In genomic region chr9:122837216-122837615, GRCm38 (mm10) we compare ENCODE assay signal across 11 mouse cellular contexts. TPM values are rescaled to one million over a fixed set of nuclear protein-coding genes. Genes with fewer than 3 reads are reported as not detected.
DNase-seq lines count a peak whose midpoint lies in the region; ATAC-seq and TF ChIP-seq lines count a peak whose summit lies in the region.
"Had no signal": no experiment of that assay in that cellular context is flagged by ENCODE, and none has a peak within 500 bp of the region (broad histone marks: within the 10 kb centered on the region; RNA-seq: fewer than 3 reads in every experiment).

No protein-coding gene starts in this region.

- WGBS in embryonic facial prominence, embryonic 14.5 days, result 69% methylated on average over 4 of the region's 4 CpGs
- 77% methylated on average over 4 of the region's 4 CpGs for WGBS in forebrain, embryonic 15.5 days
- WGBS in neural tube, embryonic 14.5 days, result 93% methylated on average over 4 of the region's 4 CpGs

- no peaks in the 10 kb centered on the region for H3K9me3 ChIP-seq in embryonic facial prominence, embryonic 14.5 days (ENCODE audit: control insufficient read depth, low read length)
- H3K9me3 ChIP-seq in forebrain, embryonic 15.5 days, result no peaks in the 10 kb centered on the region
- no peaks in the 10 kb centered on the region for H3K9me3 ChIP-seq in neural tube, embryonic 14.5 days (ENCODE audit: control insufficient read depth, low read length)
- H3K9me3 ChIP-seq: liver, embryonic 12.5 days had no signal

- ATAC-seq in embryonic facial prominence, embryonic 14.5 days (ENCODE audit: low read depth), result peak; percentile 9; the same call in 1 of the 2 replicates
- peak; percentile 51; the same call in 1 of the 2 replicates for ATAC-seq in forebrain, embryonic 15.5 days (replicated peaks)
- ATAC-seq in neural tube, embryonic 14.5 days (ENCODE audit: low read depth), result 0 out of 2 replicates have a peak, but pooled peaks have one; percentile 44
- ATAC-seq: liver, embryonic 12.5 days had no signal

- no peaks in the 10 kb centered on the region for H3K27me3 ChIP-seq in embryonic facial prominence, embryonic 14.5 days (replicated peaks; ENCODE audit: control insufficient read depth, insufficient read depth, low read length)
- H3K27me3 ChIP-seq in forebrain, embryonic 15.5 days, result no peaks in the 10 kb centered on the region
- H3K27me3 ChIP-seq in neural tube, embryonic 14.5 days (ENCODE audit: control insufficient read depth, insufficient read depth, low read length), result no peaks in the 10 kb centered on the region
- H3K27me3 ChIP-seq: liver, embryonic 12.5 days had no signal

- H3K4me3 ChIP-seq in layer of hippocampus, adult 2 months, result no peak overlapping the region
- no peak overlapping the region for H3K4me3 ChIP-seq in embryonic facial prominence, embryonic 14.5 days (ENCODE audit: low read depth, low read length)
- no peak overlapping the region for H3K4me3 ChIP-seq in forebrain, embryonic 15.5 days
- no peak overlapping the region for H3K4me3 ChIP-seq in neural tube, embryonic 14.5 days (ENCODE audit: low read depth, low read length)
- H3K4me3 ChIP-seq: liver, embryonic 12.5 days had no signal

- H3K27ac ChIP-seq in layer of hippocampus, adult 2 months, result peak overlapping the region; percentile 21; the same call in 1 of the 2 replicates
- peak overlapping the region; percentile 70 for H3K27ac ChIP-seq in embryonic facial prominence, embryonic 14.5 days (replicated peaks; ENCODE audit: low read depth, low read length)
- H3K27ac ChIP-seq in forebrain, embryonic 15.5 days (replicated peaks), result peak overlapping the region; percentile 57
- peak overlapping the region; percentile 71; the same call in 1 of the 2 replicates for H3K27ac ChIP-seq in neural tube, embryonic 14.5 days (ENCODE audit: low read depth, low read length)
- H3K27ac ChIP-seq: liver, embryonic 12.5 days had no signal

- no peak for DNase-seq in layer of hippocampus, adult 2 months (ENCODE audit: low spot score in 2 of 2)
- DNase-seq in layer of hippocampus, adult 18-20 months (ENCODE audit: low spot score in 2 of 2), result no peak
- no peak for DNase-seq in embryonic facial prominence, embryonic 14.5 days (ENCODE audit: low spot score)
- no peak for DNase-seq in urinary bladder, adult 2 months (ENCODE audit: low spot score)
- DNase-seq in gastrocnemius, postnatal 10 days, result no peak

- no peak overlapping the region for H3K9ac ChIP-seq in embryonic facial prominence, embryonic 14.5 days (ENCODE audit: low read depth, low read length)
- H3K9ac ChIP-seq in forebrain, embryonic 15.5 days (replicated peaks), result no peak overlapping the region
- no peak overlapping the region for H3K9ac ChIP-seq in neural tube, embryonic 14.5 days (replicated peaks; ENCODE audit: low read depth, low read length)
- H3K9ac ChIP-seq: liver, embryonic 12.5 days had no signal

- TF ChIP-seq CTCF in layer of hippocampus, adult 2 months (conservative IDR thresholded peaks at IDR 0.05), result no peak

- peaks cover 13% of the 10 kb centered on the region for H3K4me1 ChIP-seq in embryonic facial prominence, embryonic 14.5 days (ENCODE audit: control insufficient read depth, insufficient read depth, low read length)
- H3K4me1 ChIP-seq in forebrain, embryonic 15.5 days, result peaks cover 18% of the 10 kb centered on the region
- 0 out of 2 replicates have a peak, but pooled peaks cover 5% of the 10 kb centered on the region for H3K4me1 ChIP-seq in neural tube, embryonic 14.5 days (ENCODE audit: control insufficient read depth, insufficient read depth, low read length)
- H3K4me1 ChIP-seq: liver, embryonic 12.5 days had no signal

- H3K4me2 ChIP-seq in embryonic facial prominence, embryonic 14.5 days (ENCODE audit: low read depth, low read length), result no peak overlapping the region
- no peak overlapping the region for H3K4me2 ChIP-seq in forebrain, embryonic 15.5 days (replicated peaks)
- H3K4me2 ChIP-seq in neural tube, embryonic 14.5 days (ENCODE audit: low read depth, low read length), result no peak overlapping the region
- H3K4me2 ChIP-seq: liver, embryonic 12.5 days had no signal

- peaks cover 20% of the 10 kb centered on the region for H3K36me3 ChIP-seq in embryonic facial prominence, embryonic 14.5 days (ENCODE audit: control insufficient read depth, insufficient read depth, low read length)
- peaks cover 4% of the 10 kb centered on the region for H3K36me3 ChIP-seq in forebrain, embryonic 15.5 days
- peaks cover 8% of the 10 kb centered on the region; the same call in 1 of the 2 replicates for H3K36me3 ChIP-seq in neural tube, embryonic 14.5 days (ENCODE audit: control insufficient read depth, insufficient read depth, low read length)

RNA-seq across cellular contexts. Expression of gene Gm35549, which starts 6.6 kb away (rescaled TPM):
- not detected for total RNA-seq in layer of hippocampus, adult 2 months (2021)
- not detected for total RNA-seq in layer of hippocampus, adult 18-20 months (2021)
- polyA plus RNA-seq in embryonic facial prominence, embryonic 14.5 days (2014; fragmentation: Nextera tagmentation; extraction: Ambion mirVana), result 0.35 and 0.58 TPM in 2 replicates
- 0.45 and 0.50 TPM in 2 replicates for polyA plus RNA-seq in forebrain, embryonic 15.5 days (2015; fragmentation: Nextera tagmentation; extraction: Ambion mirVana)
- polyA plus RNA-seq in neural tube, embryonic 14.5 days (2014; fragmentation: Nextera tagmentation; extraction: Ambion mirVana), result 1.3 and 1.6 TPM in 2 replicates
- not detected in 2 replicates for polyA plus RNA-seq in urinary bladder, adult 2 months (2012; rRNA removed)
- not detected for total RNA-seq in gastrocnemius, postnatal 10 days (2021)
- total RNA-seq: heart, postnatal 14 days; layer of hippocampus, postnatal 36 days had no signal
- polyA plus RNA-seq: small intestine, adult 2 months had no signal

RNA-seq across cellular contexts. Expression of gene Zfp445, which starts 28.6 kb away (rescaled TPM):
- 100 to 1,000 TPM; 170 to 186 TPM for total RNA-seq in layer of hippocampus, adult 2 months (2021)
- total RNA-seq in layer of hippocampus, adult 18-20 months (2021), result 100 to 1,000 TPM; 152 to 156 TPM
- 53.3 and 60.4 TPM in 2 replicates for polyA plus RNA-seq in embryonic facial prominence, embryonic 14.5 days (2014; fragmentation: Nextera tagmentation; extraction: Ambion mirVana)
- polyA plus RNA-seq in forebrain, embryonic 15.5 days (2015; fragmentation: Nextera tagmentation; extraction: Ambion mirVana), result 103 and 115 TPM in 2 replicates
- 98.4 and 107 TPM in 2 replicates for polyA plus RNA-seq in neural tube, embryonic 14.5 days (2014; fragmentation: Nextera tagmentation; extraction: Ambion mirVana)
- 66.7 and 67.3 TPM in 2 replicates for polyA plus RNA-seq in urinary bladder, adult 2 months (2012; rRNA removed)
- 10 to 100 TPM; 46.6 to 60.7 TPM for total RNA-seq in gastrocnemius, postnatal 10 days (2021)

RNA-seq across cellular contexts. Expression of gene Tcaim, which starts 31.9 kb away (rescaled TPM):
- 10 to 100 TPM; 20.5 to 22.1 TPM for total RNA-seq in layer of hippocampus, adult 2 months (2021)
- total RNA-seq in layer of hippocampus, adult 18-20 months (2021), result 10 to 100 TPM; 20.2 to 22.0 TPM
- 6.1 and 7.2 TPM in 2 replicates for polyA plus RNA-seq in embryonic facial prominence, embryonic 14.5 days (2014; fragmentation: Nextera tagmentation; extraction: Ambion mirVana)
- 7.4 and 7.7 TPM in 2 replicates for polyA plus RNA-seq in forebrain, embryonic 15.5 days (2015; fragmentation: Nextera tagmentation; extraction: Ambion mirVana)
- polyA plus RNA-seq in neural tube, embryonic 14.5 days (2014; fragmentation: Nextera tagmentation; extraction: Ambion mirVana), result 9.8 and 12.1 TPM in 2 replicates
- 6.6 and 7.1 TPM in 2 replicates for polyA plus RNA-seq in urinary bladder, adult 2 months (2012; rRNA removed)
- 10 to 100 TPM; 21.9 to 25.0 TPM for total RNA-seq in gastrocnemius, postnatal 10 days (2021)

RNA-seq across cellular contexts. Expression of gene Zkscan7, which starts 48.3 kb away (rescaled TPM):
- 1 to 10 TPM; 5.2 TPM for total RNA-seq in layer of hippocampus, adult 2 months (2021)
- 1 to 10 TPM; 4.1 to 4.7 TPM for total RNA-seq in layer of hippocampus, adult 18-20 months (2021)
- 2.0 and 2.9 TPM in 2 replicates for polyA plus RNA-seq in embryonic facial prominence, embryonic 14.5 days (2014; fragmentation: Nextera tagmentation; extraction: Ambion mirVana)
- 4.1 and 4.6 TPM in 2 replicates for polyA plus RNA-seq in forebrain, embryonic 15.5 days (2015; fragmentation: Nextera tagmentation; extraction: Ambion mirVana)
- 3.1 and 4.0 TPM in 2 replicates for polyA plus RNA-seq in neural tube, embryonic 14.5 days (2014; fragmentation: Nextera tagmentation; extraction: Ambion mirVana)
- 7.7 and 9.5 TPM in 2 replicates for polyA plus RNA-seq in urinary bladder, adult 2 months (2012; rRNA removed)
- total RNA-seq in gastrocnemius, postnatal 10 days (2021), result 1 to 10 TPM; 4.9 to 6.1 TPM

Comparison
In these comparisons a context has a peak if more than half of its experiments do, and no peak if none do; other contexts are left out.
1. H3K27ac ChIP-seq: peak in every context shown above with its lines; median percentile 71 in neural tube, embryonic 14.5 days; 70 in embryonic facial prominence, embryonic 14.5 days; 57 in forebrain, embryonic 15.5 days; 21 in layer of hippocampus, adult 2 months.